Mouse (Mus musculus) midbrain, embryonic 14.5 days (tissue): Measurements from ENCODE around the gene Pigw. TPM values are rescaled to one million over a fixed set of nuclear protein-coding genes. Genes with fewer than 3 reads are reported as not detected.

ENCODE experiments used
- ATAC-seq: fragments of 200-750 bp; cut with Nextera tagmentation; 2 replicates; pipeline ENCODE4 v1.8.0; 2017; ENCODE audit warnings: moderate number of reproducible peaks, moderate library complexity; ENCODE audit not compliant: low FRiP score, low TSS enrichment
- DNase-seq: peaks from one replicate; pipeline ENCODE4 v3.0.0-alpha.2; 2015
- H3K27ac ChIP-seq: fragments of 300-500 bp; sonication (generic); replicated peaks from 2 replicates; pipeline ENCODE4 v1.5.1; 2014; ENCODE audit warnings: mild to moderate bottlenecking, low read depth, low read length, moderate library complexity
- H3K27me3 ChIP-seq: fragments of 300-500 bp; sonication (generic); 2 replicates; pipeline ENCODE4 v1.6.1; 2014; ENCODE audit warnings: low read length, control low read depth, mixed read lengths; ENCODE audit not compliant: control insufficient read depth, insufficient read depth
- H3K36me3 ChIP-seq: fragments of 300-500 bp; sonication (generic); 2 replicates; pipeline ENCODE4 v1.6.1; 2014; ENCODE audit warnings: low read length, control low read depth; ENCODE audit not compliant: control insufficient read depth, insufficient read depth
- H3K4me1 ChIP-seq: fragments of 300-500 bp; sonication (generic); 2 replicates; pipeline ENCODE4 v1.6.1; 2014; ENCODE audit warnings: mild to moderate bottlenecking, antibody characterized with exemption, low read length, control low read depth; ENCODE audit not compliant: control insufficient read depth, insufficient read depth
- H3K4me2 ChIP-seq: fragments of 300-500 bp; sonication (generic); 2 replicates; pipeline ENCODE4 v1.6.1; 2014; ENCODE audit warnings: mild to moderate bottlenecking, low read length, moderate library complexity
- H3K4me3 ChIP-seq: fragments of 300-500 bp; sonication (generic); replicated peaks from 2 replicates; pipeline ENCODE4 v1.5.1; 2014; ENCODE audit warnings: low read depth, low read length
- H3K9ac ChIP-seq: fragments of 300-500 bp; sonication (generic); replicated peaks from 2 replicates; pipeline ENCODE4 v1.6.1; 2014; ENCODE audit warnings: mild to moderate bottlenecking, low read length, moderate library complexity
- H3K9me3 ChIP-seq: fragments of 300-500 bp; sonication (generic); 2 replicates; pipeline ENCODE4 v1.6.1; 2016; ENCODE audit warnings: low read length, control low read depth, mixed read lengths; ENCODE audit not compliant: control insufficient read depth
- WGBS: fragments of 180-500 bp; shearing (Covaris S2); extraction: QIAGEN DNeasy Blood & Tissue Kit; methylation state at CpG from one replicate; pipeline ENCODE4 v1.1.7; 2014; 5-methylcytosine and 5-hydroxymethylcytosine counted together
- polyA plus RNA-seq: library from polyadenylated mRNA; unstranded; fragments of >200 nt; fragmentation: Nextera tagmentation; extraction: Ambion mirVana; gene quantifications from 2 replicates; pipeline ENCODE4 v1.2.1, GENCODE M21; 2014

The Pigw gene
- 3.4 and 4.1 TPM in 2 replicates for polyA plus RNA-seq

DNA sequence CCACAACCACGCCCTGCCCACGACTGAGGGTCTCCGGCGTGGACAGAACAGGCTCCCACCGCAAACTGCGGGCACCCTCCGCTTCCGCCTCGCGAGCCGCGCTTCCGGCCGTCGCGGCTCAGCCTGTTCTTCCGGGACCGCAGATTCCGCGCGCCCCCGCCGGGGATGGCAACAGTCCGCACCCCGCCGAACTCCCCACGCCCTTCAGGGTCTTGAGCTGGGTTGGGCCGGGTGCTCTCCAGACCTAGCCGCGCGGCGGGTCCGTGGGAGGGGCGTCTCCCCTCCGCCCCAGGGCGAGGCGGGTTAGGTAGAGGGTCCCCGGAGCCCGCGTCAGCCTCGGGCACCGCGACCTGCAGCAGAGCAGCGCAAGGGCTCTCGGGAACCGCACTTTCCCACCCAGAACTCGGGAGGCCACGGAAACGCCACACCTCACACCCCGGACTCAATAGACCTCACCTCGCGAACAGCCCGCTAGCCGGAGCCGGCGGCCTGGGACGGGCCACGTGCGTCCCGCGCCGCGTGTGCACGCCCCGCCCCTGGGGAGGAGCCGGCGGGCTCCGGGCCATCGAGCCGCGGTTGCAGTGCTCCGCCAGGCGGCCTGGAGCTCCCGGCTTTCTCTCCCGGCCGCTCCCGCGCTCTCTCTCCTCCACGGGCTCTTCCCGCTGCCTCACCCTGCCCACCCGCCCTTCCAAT lies at the start of gene Pigw, which contains the start of gene Myo19:
Pigw (minus strand) TSS at position 514 of the 693 bp plus-strand sequence.
Myo19 (plus strand) TSS at position 377 of the 693 bp plus-strand sequence.
- DNase-seq (peak; percentile 92), ATAC-seq (peak; percentile 94)
- H3K36me3 ChIP-seq = peaks cover 18% of the 10 kb centered on the region
- under 1% methylated on average over 80 of the region's 81 CpGs for WGBS
- peak within 1 kb of the TSS; percentile 88 for H3K27ac ChIP-seq
- H3K27me3 ChIP-seq = no peaks in the 10 kb centered on the region
- no peaks in the 10 kb centered on the region for H3K9me3 ChIP-seq
- peak within 1 kb of the TSS; percentile 92 for H3K4me2 ChIP-seq
- peak within 1 kb of the TSS; percentile 82 for H3K9ac ChIP-seq
- H3K4me3 ChIP-seq = peak within 1 kb of the TSS; percentile 92
- H3K4me1 ChIP-seq = peaks cover 9% of the 10 kb centered on the region; the same call in 1 of the 2 replicates

DNA sequence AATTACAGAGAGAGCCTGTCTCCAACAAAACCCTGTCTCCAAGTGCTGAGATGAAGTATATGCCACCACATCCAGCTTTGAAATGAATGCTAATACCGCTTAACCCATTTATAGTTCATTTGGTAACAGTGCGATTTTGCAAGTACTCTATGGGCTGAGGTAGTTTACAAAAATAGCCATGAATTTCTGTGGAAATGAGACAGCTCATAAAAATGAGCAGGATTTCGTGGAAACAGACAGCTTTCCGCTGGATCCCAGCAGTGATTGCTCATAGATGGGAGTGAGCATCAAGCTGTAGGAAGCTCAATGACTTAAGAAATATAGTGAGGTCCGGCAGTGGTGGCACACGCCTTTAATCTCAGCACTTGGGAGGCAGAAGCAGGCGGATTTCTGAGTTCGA lies 40.9 kb upstream of the Pigw start:
- WGBS = 86% methylated on average over 8 of the region's 8 CpGs
- no peak overlapping the region for H3K9ac ChIP-seq

DNA sequence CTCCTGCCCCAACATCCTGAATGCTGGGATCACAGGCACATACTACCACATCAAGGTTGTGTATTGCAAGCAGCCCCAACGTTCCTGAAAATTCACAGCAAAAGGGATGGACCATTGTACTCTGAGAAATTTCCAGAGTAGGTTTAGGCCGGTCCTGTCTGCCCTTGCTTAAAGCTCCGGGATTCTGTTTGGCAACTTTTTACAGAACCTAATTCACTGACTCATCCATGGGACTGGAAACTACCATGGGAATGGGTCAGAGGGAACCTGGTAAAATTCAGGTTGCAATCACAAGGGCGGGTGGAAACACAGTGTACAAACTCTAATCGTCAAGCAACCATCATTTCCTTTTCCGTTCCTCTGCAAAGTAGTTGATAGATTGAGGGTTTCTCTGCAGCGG lies 39.9 kb upstream of the Pigw start:
- ATAC-seq (no peak), DNase-seq (no peak)
- no peaks in the 10 kb centered on the region for H3K36me3 ChIP-seq
- 77% methylated on average over 7 of the region's 7 CpGs for WGBS
- H3K9ac ChIP-seq = no peak overlapping the region
- no peak overlapping the region for H3K4me3 ChIP-seq
- H3K27me3 ChIP-seq = no peaks in the 10 kb centered on the region
- peaks cover 7% of the 10 kb centered on the region; the same call in 1 of the 2 replicates for H3K4me1 ChIP-seq
- no peak overlapping the region for H3K27ac ChIP-seq
- H3K9me3 ChIP-seq = no peaks in the 10 kb centered on the region
- no peak overlapping the region for H3K4me2 ChIP-seq

More for the DNA sequence above, 40.9 kb upstream of the Pigw start:
- H3K27me3 ChIP-seq = no peaks in the 10 kb centered on the region
- no peak for DNase-seq
- 0 out of 2 replicates have a peak, but pooled peaks cover 3% of the 10 kb centered on the region for H3K4me1 ChIP-seq
- H3K9me3 ChIP-seq = no peaks in the 10 kb centered on the region
- no peak overlapping the region for H3K4me3 ChIP-seq
- H3K36me3 ChIP-seq = no peaks in the 10 kb centered on the region
- H3K27ac ChIP-seq = no peak overlapping the region
- no peak for ATAC-seq
- no peak overlapping the region for H3K4me2 ChIP-seq

DNA sequence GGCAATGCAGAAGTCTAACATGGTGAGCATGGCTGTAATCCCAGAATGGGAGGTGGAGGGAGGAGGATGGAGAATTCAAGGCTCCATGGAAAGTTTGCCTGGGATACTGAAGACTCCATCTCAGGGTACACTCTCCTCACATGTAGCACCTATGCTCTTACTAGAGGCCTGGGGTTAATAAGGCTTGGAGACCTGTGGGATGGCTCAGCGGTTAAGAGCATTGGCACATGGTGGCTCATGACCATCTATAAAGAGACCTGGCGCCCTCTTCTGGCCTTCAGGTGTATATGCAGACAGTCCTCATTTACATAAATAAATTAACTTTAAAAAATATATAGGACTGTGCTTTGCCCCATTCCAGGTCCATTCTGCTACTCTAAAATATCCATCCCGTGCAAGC lies 39.2 kb upstream of the Pigw start:
- H3K4me1 ChIP-seq = peaks cover 7% of the 10 kb centered on the region; the same call in 1 of the 2 replicates
- no peaks in the 10 kb centered on the region for H3K27me3 ChIP-seq
- H3K4me2 ChIP-seq = no peak overlapping the region
- no peaks in the 10 kb centered on the region for H3K9me3 ChIP-seq
- no peak for ATAC-seq
- peak; percentile 50 for DNase-seq
- H3K4me3 ChIP-seq = no peak overlapping the region
- 41% methylated on average over 3 of the region's 3 CpGs for WGBS
- no peaks in the 10 kb centered on the region for H3K36me3 ChIP-seq
- H3K9ac ChIP-seq = no peak overlapping the region
- H3K27ac ChIP-seq = no peak overlapping the region

DNA sequence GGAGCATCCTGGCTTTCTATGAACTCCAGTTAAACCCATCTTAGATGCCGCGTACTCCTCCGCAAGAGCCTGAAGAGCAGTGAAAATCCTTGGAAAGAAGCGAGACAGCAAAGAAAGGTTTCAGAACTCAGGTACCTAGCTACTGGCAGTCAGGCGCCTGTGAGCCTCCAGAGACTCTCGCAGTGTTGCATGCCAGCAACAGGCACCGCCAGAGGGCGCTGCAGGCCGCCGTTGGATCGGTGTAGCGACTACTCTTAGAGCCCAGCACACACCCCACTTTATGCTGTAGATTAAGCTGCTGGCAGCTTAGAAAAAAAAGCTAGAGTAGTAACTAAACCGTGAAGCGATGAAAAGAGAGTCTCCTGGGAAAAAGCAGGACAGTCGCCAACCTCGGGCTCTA lies 38.3 kb upstream of the Pigw start:
- ATAC-seq (peak; percentile 74; the same call in 1 of the 2 replicates), DNase-seq (peak; percentile 94)
- no peaks in the 10 kb centered on the region for H3K9me3 ChIP-seq
- WGBS = 5% methylated on average over 16 of the region's 16 CpGs
- H3K4me1 ChIP-seq = peaks cover 7% of the 10 kb centered on the region; the same call in 1 of the 2 replicates
- no peaks in the 10 kb centered on the region for H3K27me3 ChIP-seq
- peak overlapping the region; percentile 16; the same call in 1 of the 2 replicates for H3K9ac ChIP-seq
- H3K27ac ChIP-seq = no peak overlapping the region
- H3K4me3 ChIP-seq = no peak overlapping the region
- H3K4me2 ChIP-seq = peak overlapping the region; percentile 34
- H3K36me3 ChIP-seq = peaks cover 6% of the 10 kb centered on the region

DNA sequence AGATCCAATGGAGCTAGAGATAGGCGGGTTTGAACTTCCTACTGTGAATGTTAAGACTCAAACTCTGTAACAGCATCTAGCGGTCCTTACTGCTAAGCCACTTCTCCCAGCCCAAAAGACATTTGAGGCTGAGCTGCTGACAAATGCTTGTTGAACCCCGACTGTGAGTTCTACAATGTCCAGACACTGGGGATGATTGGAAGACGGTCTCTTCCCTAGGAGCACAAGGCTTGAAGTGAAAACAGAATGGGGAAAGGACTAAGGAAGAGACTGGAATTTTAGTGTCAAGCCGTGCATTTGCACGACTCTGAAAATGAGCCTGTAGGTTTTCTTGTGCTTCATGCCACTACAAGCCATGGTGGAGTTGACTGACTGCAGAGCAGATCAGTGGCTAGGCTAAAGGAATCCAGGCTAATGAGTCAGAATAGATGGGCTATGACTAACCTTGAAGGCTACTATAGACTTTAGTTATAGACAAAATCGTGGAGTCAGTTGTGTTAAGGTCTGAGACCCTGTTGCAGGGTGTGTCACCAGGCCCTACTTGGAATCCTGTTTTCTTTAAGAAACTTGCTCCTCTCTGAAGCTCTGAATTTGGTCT lies 36.7 kb upstream of the Pigw start:
- Histone ChIP-seq H3K27me3 (no peaks in the 10 kb centered on the region), H3K9ac (no peak overlapping the region; the same call in 1 of the 2 replicates), H3K4me3 (peak overlapping the region; percentile 91), H3K9me3 (no peaks in the 10 kb centered on the region), H3K4me1 (peaks cover 7% of the 10 kb centered on the region; the same call in 1 of the 2 replicates), H3K27ac (no peak overlapping the region), H3K36me3 (peaks cover 15% of the 10 kb centered on the region), H3K4me2 (peak overlapping the region; percentile 74)
- 57% methylated on average over 7 of the region's 7 CpGs for WGBS
- ATAC-seq (no peak), DNase-seq (peak; percentile 18)

DNA sequence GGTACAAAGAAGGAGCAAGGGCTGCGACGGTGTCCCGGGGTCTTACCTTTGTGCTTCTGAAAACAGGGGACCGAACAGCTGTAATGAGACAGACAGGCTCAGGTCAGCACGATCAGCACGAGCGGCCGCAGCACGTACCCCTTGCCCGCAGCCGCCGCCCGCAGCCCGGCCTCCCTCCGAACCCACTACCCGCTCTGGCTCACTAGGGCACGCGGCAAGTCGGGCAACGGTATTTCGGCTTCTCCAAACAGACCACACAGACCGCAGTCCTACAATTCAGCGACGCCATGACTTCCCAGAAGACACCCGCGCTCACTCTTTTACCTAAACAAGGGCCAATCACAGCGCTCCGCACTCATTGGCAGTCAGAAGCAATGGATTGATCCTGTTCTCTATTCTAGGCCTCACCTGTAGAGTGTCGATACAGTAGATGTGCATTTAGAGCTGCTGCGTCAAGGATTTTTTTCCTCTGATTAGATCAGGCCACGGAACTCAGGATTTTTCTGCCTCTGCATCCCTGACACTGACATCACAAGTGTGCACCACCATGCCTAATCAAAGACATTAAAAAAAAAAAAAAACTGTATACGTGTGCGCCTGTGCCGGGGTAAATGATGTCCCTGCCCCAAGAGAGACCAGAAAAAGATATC lies 36.1 kb upstream of the Pigw start, which contains the start of gene Znhit3:
Znhit3 (minus strand) TSS at position 314 of the 650 bp plus-strand sequence.
- H3K9me3 ChIP-seq = no peaks in the 10 kb centered on the region
- H3K27me3 ChIP-seq = no peaks in the 10 kb centered on the region
- peak; percentile 95 for DNase-seq
- H3K4me2 ChIP-seq = peak within 1 kb of the TSS; percentile 74
- peaks cover 7% of the 10 kb centered on the region; the same call in 1 of the 2 replicates for H3K4me1 ChIP-seq
- peaks cover 20% of the 10 kb centered on the region for H3K36me3 ChIP-seq
- H3K9ac ChIP-seq = peak within 1 kb of the TSS; percentile 79
- no peak within 1 kb of the TSS for H3K27ac ChIP-seq
- H3K4me3 ChIP-seq = peak within 1 kb of the TSS; percentile 91
- ATAC-seq = peak; percentile 85
- WGBS = 3% methylated on average over 34 of the region's 34 CpGs

DNA sequence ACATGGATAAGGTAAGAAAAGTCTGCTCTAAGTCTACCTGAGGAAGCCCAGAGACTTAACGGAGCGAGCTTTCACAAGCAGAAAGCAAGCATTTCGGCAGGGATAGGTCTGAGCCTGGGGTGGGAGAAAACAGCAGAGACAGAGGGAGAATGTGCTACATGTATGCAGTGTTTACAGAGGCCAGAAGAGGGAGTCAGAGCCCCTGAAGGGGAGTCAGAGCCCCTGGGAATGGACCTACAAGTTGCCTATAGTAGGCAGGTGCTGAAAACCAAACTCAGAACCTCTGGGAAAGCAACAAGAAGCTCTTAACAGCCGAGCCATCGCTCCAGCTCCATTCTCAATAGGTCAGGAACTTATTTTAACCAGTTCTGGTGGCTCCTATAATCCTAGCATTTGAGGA lies 34.6 kb upstream of the Pigw start:
- peak; percentile 4 for DNase-seq
- Histone ChIP-seq H3K4me1 (peaks cover 7% of the 10 kb centered on the region; the same call in 1 of the 2 replicates), H3K4me2 (no peak overlapping the region), H3K9ac (no peak overlapping the region), H3K4me3 (no peak overlapping the region), H3K9me3 (no peaks in the 10 kb centered on the region), H3K27ac (no peak overlapping the region), H3K36me3 (peaks cover 34% of the 10 kb centered on the region), H3K27me3 (no peaks in the 10 kb centered on the region)
- ATAC-seq = no peak
- 76% methylated on average over 5 of the region's 5 CpGs for WGBS
